Mouse (Mus musculus): ENCODE results near the gene Tex38.

Tex38 gene

GRCm38 (mm10) chr4:115775056-115775455, 5.8 kb downstream of the Tex38 start:
- DNase-seq (ENCODE audit: low read depth, low spot score) = no peak

- DNase-seq (ENCODE audit: low read depth, low spot score) = no peak
Measured at GRCm38 (mm10) chr4:115767647-115768467, 13.0 kb downstream of the Tex38 start.

- no peak for DNase-seq (ENCODE audit: low read depth, low spot score)
Measured at GRCm38 (mm10) chr4:115764581-115764980, 16.2 kb downstream of the Tex38 start.

GRCm38 (mm10) chr4:115761206-115761605, 19.6 kb downstream of the Tex38 start:
- no peak for DNase-seq (ENCODE audit: low read depth, low spot score)

- no peak for DNase-seq (ENCODE audit: low read depth, low spot score)
Measured at GRCm38 (mm10) chr4:115754851-115755250, 26.0 kb downstream of the Tex38 start.

DNA sequence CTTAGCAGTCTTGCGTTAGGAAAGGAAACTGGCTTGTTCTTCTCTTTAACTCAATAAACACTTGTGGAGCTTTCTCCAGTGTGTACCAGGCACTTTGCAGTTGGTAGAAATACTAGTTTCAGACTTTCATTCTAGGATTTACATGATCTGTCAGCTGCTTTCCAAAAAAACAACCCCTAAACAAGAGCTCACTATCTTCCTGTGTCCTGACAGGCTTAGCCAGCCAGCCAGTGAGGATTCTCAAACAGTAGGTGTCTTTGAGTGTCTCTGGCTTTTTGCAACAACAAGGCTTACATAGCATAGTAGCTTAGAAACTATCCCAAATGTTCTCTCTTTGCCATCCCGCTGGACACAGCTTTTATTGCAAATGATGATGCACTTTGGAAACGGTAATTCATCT, 26.7 kb downstream of the Tex38 start:
- DNase-seq (ENCODE audit: low read depth, low spot score) = no peak

DNA sequence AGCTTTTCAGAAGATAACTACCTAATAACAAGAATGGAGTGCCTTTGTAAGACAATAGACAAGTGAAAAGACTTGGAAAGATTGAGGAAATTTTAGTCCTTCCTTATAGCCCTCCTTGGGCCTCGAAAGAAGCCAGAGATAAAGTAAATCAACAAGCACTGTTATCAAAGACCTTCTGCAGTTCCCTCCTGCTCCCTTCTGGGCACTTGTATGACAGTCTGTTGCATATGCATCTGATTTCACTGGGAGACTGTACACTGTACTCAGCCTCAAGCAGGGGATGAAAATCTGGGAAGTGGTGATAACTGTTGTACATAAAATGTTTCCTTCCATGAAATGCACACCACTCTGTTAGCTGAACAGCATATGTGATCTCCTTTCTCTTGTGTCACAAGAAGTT, 31.5 kb downstream of the Tex38 start:
- no peak for DNase-seq (ENCODE audit: low read depth, low spot score)

- no peak for DNase-seq (ENCODE audit: low read depth, low spot score)
Measured at GRCm38 (mm10) chr4:115748181-115748580, 32.6 kb downstream of the Tex38 start.

- no peak for DNase-seq (ENCODE audit: low read depth, low spot score)
Measured at GRCm38 (mm10) chr4:115743096-115743495, 37.7 kb downstream of the Tex38 start.

DNA sequence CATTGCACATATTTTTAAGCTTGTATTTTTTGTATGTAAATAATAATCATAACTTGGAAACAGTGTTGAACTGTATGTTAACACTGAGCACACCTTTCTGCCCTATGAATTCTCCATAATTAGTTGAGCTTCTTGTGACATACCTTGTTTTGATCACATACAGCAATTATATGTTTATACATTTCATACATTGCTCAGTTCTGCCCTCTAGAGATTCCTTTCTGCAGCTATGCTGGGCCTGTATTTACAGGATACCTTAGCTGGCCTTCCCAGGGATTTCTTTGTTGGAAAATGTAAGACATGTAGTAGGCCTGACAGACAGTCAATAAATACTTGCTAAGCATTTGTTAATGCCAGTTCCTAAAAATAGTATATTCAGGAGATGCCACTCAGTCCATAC, 38.2 kb downstream of the Tex38 start:
- DNase-seq (ENCODE audit: low read depth, low spot score) = no peak

GRCm38 (mm10) chr4:115738481-115738985, 42.3 kb downstream of the Tex38 start:
- DNase-seq (ENCODE audit: low read depth, low spot score) = no peak

GRCm38 (mm10) chr4:115737551-115738041, 43.2 kb downstream of the Tex38 start, which contains the start of gene Efcab14:
Gene Efcab14 (plus strand): TSS chr4:115737744.
- peak; percentile 91 for DNase-seq (ENCODE audit: low read depth, low spot score)

- DNase-seq (ENCODE audit: low read depth, low spot score) = no peak
Measured at GRCm38 (mm10) chr4:115734867-115735266, 46.0 kb downstream of the Tex38 start.

- DNase-seq (ENCODE audit: low read depth, low spot score) = no peak
Measured at GRCm38 (mm10) chr4:115733746-115734145, 47.1 kb downstream of the Tex38 start.

GRCm38 (mm10) chr4:115732223-115732818, 48.5 kb downstream of the Tex38 start:
- DNase-seq (ENCODE audit: low read depth, low spot score) = no peak

DNA sequence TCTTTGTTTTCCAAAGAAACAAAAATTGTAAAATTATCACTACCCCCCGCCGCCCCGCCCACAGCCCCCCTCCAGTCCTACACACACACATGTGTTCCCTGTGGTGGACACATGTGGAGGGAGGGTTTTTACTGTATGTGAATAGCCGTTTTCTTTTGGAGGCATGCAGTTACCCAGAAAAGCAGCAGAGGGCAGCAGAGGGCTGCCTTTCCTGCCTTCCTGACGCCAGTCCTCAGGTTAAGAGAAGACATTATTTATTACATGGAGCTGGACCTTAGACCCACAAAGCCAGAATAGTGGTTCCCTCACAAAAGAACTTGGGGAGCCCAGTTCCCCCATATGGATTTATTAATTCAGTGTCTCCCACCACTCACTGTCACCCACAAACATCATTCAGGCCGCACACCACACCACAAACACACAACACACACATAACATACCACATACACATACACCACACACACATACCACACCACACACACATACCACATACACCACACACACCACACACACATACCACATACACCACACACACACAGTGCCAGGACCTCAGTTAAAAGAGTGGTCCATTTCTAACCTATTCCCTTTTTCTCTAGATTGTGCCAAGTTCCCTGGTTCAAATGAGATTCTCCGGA, 49.1 kb downstream of the Tex38 start:
- DNase-seq (ENCODE audit: low read depth, low spot score) = peak; percentile 56

Data from retina, adult 2 months (tissue).